Mouse (Mus musculus) lung, postnatal 10 days (tissue): Measurements from ENCODE around the gene Grik1.

Source experiments
- DNase-seq: peaks from one replicate; pipeline ENCODE4 v3.0.0; 2021

Grik1 gene

DNA sequence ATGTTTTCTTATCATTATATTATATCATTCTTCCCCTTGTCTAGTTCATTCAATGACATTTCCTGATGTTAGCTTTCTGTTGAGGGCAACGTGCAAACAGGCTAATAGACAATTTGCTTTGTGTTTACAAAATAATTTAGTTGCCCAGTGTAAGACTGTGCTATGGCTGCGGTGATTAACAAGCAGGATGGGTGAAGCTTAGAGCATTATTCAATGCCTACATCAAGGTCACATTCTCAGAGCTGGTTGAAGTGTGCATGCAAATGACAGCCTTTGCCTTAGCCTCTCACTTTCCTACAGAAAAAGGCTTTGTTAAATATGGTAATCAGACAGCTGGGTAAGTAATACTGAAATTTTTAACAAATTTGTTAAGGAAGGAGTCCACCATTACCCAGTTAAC is 438.5 kb downstream of the Grik1 start:
- no peak for DNase-seq

- no peak for DNase-seq
Measured at GRCm38 (mm10) chr16:87848799-87849198, 441.3 kb downstream of the Grik1 start.
